Mouse (Mus musculus) adrenal gland, postnatal 10 days (tissue): ENCODE results near the gene Tspan7. TPM values are rescaled to one million over a fixed set of nuclear protein-coding genes. Genes with fewer than 3 reads are reported as not detected.

Experiments used
- DNase-seq: peaks from one replicate; pipeline ENCODE4 v3.0.0; 2021; ENCODE audit warnings: mixed read lengths
- long read RNA-seq, 2 experiments: library from polyadenylated mRNA; stranded (forward); transcript quantifications; one replicate each; pipeline ENCODE4 v2.0.0; 2021
- total RNA-seq, 2 experiments: library from RNA; stranded (reverse); gene quantifications; 2 replicates each; pipeline ENCODE4 v1.2.3; 2021

Gene Tspan7
- total RNA-seq = 100 to 1,000 TPM in 1 of 2 experiments, 10 to 100 TPM in 1; 95.2 to 107 TPM
- long read RNA-seq, experiment 1, transcript Tspan7-201 (8 exons, 1,733 nt) = major isoform, 70 of 109 reads
- long read RNA-seq, experiment 1, partial matches to known transcripts = 37 of 109 reads
- long read RNA-seq, experiment 1, other reads (novel, unspliced or antisense) = 2 of 109 reads
- long read RNA-seq, experiment 2, transcript Tspan7-201 (8 exons, 1,733 nt) = major isoform, 39 of 46 reads
- long read RNA-seq, experiment 2, partial matches to known transcripts = 3 of 46 reads
- long read RNA-seq, experiment 2, other reads (novel, unspliced or antisense) = 4 of 46 reads

DNA sequence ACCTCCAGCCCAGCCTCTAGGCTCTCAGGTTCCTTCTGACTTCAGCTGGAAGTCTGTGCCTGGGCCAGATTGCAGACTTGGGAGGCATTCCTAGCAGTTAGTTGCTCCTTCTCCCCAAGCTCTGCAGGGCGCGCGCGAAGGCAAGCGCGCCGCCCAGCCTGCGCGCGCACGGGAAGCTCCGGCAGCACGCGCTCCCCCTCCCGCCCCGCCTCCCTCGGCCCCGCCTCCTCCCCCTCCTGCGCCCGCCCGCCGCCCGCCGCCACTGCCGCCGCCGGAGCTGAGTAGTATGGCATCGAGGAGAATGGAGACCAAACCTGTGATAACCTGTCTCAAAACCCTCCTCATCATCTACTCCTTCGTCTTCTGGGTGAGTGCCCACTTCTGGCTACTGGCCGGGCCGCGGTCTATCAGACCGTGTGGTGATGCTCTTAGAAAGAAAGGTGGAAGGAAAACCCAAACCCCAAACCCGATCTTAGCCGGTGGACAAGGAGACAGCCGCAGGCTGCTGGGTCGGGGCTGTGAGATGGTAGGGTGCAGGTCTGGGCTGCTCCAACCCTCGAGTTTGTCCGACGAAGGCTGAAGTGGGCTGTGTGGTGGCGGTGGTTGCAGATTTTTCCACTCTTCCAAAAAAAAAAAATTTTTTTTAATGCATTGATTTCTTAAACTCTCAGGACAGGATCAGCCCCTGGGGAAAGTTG lies at the start of gene Tspan7:
Tspan7 (plus strand) TSS at position 287 of the 698 bp plus-strand sequence.
- peak; percentile 72 for DNase-seq

DNA sequence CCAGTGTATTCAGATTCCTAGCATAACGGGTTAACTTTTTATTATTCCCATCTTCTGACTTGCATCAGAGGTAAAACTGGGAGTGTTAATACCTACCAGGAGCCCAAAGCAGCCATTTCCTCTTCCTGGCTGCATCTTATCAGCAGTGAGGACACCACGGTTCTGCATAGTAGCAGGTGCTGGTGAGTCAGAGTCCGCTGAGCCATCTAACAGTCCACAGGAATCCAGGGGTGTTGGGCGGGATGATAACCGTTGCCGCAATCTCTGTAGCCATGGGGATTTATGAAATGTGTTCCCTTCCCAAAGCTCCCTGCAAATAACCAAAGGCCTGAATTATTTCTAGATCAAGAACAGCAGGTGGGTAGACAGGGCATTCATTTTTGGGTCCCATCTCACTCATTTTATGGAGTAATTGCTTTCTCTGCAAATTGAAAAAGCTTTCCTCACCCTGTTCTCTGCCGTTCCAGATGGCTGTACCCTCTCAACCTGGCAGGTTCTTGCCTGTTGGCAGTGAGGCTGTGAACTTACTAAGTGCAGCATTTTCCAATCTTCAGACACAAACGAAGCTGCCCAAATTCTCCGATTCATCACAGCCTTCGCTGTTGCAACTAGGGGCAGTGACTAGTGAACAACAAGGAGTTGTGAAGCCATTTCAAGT lies 35.5 kb upstream of the Tspan7 start:
- DNase-seq = no peak

DNA sequence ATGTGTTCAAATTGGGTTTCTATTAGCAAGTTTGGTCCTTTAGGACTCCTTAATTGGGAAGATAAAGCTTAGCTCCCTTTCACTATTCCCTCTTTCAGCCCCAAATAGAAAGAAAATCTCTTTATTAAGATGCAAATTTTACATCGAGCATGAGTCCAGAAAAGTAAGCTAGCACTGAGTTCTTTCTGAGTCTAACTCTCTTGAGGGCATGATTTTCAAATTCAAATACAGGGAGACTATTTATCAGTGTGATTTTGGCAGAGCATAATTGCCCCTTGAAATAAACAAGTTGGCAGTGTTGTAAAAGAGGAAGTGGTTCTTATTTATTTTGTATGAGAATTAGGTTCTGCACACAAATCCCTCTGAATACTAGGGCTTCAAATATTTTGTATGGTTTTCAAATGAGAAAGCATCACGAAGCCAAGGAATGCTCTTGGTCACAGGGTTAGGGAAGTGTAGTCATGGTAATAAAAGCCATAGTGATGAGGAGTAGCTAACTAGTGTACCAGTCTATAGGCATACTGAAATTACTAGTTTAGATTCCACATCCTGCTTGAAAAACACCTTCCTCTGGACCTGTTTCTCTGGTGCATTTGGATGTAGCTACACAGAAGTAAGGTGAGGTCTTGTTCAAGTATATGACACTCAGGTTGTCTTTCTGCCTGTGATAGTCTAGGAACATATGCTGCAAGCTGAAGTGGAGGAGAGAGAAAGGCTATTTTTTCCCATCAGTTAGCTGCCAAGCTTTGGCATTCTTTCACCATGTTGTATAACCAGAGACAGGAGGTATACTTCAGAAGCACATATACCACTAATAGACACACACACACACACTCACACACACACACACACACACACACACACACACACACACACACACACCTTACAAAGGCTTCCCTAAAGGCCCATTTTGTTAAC lies 34.6 kb upstream of the Tspan7 start:
- DNase-seq = no peak

DNA sequence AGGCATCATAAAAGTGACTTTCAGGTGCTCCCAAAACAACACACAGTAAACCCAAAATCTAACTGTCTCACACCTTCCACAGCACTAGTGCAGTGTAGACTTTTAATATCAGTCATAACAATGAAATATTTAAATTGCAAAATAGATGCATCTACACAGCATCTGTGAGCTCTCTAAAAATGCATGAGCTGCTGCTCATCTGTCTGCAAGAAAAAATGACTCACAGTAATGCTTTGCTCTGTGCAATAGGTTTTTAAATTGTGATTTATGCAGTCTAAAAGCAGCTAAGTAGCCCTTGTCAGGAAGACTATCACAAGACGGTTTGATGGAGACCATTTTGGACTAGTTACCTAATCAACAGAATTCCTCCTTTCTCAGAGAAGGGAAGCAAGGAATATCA lies 31.2 kb upstream of the Tspan7 start:
- no peak for DNase-seq

DNA sequence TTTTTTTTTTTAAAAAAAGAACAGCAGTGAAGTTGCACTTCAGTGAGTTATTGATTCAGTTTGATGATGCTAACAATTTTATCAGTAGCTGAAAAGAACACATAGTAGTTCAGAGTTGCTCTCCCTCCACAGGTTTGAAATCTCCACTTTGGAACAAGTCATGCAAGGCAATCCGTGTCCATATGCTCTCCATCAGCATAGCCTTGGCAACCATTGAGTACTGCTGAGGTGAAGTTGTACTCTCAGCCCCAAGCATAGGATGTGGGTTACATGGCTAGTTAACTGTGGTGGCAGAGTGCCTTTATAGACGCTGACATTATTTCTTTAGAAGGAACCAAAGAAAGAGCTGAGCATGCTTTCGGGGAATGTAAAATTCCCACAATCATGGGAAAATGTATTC lies 27.7 kb upstream of the Tspan7 start:
- no peak for DNase-seq

DNA sequence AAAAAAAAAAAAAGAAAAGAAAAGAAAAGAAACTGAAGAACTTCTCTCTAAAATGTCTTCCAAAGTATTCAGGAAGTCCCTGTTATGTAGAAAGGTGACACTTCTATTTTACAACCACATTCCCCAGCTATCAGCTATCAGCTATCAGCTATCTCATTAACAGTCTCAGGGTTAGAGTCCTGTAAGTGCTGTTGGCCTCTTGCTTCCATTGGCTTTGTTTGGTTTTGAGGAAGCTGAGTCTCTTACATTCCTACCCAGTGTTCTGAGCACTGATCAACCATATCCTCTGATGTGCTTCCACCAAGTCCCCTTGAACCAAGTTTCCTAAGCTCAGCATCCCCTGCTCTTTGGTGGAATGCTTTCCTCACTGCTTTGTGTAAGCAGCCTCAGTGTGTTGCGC lies 7.9 kb upstream of the Tspan7 start:
- DNase-seq = no peak

DNA sequence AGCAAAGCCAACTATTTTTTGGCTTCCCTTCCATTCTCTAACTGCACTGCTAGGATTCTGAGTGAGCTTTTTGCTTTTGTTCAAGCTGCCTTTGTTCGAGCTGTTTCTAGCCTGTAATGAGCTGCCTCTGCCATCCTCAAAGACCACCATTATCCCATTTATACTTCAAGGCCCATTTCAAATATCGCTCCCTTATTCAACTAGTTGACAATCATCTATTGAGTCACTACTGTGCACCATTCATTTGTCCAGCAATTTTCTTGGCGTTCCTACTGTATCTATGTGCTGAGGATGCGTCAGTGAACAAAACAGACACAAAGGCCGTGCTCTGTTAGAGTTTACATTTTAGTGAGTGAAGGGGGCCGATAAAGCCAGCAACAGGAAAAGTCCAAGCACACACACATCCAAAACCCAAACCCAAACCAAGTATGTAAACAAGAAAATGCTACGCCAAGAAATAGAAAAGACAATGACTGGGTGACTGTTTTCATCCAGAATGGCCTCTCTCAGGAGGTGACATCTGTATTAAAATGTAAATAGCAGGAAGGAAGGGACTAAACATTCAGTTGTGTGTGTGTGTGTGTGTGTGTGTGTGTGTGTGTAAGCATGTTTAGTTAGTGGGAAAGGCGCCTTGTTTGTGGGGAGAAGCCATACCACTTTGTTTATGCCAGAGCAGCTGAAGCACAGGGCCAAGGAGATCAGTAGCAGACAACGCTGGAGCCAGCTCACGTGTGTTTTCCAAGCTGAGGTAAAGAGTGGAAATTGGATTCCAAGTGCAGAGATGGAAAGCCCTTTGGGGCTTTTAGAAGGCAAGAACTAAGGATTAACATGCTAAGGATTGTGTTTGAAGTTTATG lies 5.7 kb upstream of the Tspan7 start:
- DNase-seq = no peak

DNA sequence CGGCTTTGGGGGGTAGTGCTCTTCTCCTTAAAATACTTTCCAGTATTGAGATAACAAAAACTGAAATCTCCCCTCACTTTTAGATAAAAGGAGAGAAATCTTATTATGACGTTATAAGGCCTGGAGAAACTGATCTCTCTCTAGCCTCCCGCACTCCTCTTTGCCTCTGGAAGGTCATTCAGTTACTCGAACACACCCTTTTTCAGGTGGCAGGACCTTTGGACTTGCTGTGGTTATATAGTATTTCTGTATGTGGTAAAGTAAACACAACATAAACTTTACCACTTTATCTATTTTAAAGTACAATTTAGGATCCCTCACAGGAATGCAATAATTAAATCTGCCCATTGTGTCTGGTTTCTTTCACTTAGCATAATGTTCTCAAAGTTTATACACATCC lies 5.0 kb upstream of the Tspan7 start:
- DNase-seq = no peak

DNA sequence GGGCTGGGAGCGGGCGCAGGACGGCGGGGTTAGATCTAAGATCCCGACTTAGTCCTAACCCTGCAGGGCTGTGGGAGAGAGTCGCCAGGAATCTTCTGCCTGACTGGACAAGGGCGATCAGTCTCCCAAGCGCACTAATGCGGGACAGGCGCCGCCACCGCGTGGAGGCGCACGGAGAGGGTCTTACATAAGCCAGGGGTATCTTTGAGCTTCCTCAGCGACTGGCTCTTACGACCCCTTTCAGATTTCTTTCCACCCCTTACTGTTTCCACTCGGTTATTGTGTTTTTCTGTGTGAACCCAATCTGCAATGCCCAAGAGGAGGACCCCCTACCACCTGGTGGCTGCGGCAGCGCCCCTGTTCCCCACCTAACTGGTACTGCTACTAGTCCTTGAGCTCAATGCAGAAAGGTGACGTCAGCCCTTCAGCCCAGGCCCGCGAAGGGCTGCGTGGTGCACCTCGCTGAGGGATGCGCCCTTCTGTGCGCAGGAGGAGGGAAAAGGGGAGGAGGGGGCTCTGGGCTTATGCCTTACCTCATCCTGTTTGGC lies 780 bp downstream of the Tspan7 start:
- DNase-seq = peak; percentile 42

DNA sequence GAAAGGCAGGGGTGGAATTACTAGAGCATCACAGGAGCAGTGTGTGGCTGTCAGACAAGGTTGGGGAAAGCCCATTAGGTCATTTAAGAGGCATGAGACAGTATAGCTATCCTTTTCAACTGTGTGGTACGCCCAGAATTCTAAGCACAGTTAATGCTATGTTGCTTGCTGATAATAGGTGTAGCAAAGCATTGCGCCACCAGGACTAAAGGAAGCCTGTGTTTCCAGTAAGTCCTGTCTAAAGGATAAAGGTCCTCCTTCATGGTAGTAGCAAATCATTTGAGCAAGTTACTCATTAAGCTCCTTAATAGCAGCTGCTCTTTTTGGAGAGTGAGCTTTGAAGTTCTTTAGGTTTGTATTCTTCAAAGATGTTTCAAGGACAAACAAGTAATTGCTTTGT lies 13.6 kb downstream of the Tspan7 start:
- no peak for DNase-seq

DNA sequence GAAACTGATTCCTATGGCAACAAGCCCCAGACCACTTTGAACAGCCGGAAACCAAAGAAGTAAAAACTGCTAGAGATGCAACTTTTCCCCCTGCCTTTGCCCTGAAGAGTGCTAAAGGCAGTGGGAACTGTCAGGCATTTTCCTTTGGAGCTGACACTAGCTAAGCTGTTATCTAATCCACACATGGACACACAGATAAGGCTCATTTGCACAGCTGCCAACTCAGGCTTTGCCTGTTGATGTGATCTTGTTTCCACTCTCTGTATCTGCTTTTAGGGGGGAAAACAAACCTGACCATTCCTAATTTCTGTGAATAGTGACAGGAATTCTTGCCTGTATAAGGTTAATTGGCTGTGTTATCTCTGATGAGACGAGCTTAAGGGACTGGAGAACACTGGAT lies 17.7 kb downstream of the Tspan7 start:
- DNase-seq = no peak

DNA sequence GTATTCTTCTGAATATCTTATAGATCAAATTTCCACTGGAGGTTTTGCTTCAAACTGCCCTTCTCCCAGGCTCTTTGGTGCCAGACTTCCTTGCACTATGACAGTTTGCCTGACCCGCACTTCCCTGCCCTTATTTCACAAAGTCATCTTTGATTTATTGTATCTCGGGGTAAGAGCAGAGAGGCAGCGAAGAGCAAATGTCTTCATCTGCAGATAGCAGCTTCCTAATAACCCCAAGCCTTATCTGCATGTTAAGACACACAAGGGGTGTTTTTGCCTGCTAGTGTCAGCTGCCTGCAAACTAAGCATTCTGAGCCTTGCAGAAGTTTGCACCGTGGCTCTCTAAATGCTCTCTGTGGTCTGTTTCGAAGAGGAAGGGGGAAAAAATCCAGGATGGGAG lies 29.5 kb downstream of the Tspan7 start:
- no peak for DNase-seq

DNA sequence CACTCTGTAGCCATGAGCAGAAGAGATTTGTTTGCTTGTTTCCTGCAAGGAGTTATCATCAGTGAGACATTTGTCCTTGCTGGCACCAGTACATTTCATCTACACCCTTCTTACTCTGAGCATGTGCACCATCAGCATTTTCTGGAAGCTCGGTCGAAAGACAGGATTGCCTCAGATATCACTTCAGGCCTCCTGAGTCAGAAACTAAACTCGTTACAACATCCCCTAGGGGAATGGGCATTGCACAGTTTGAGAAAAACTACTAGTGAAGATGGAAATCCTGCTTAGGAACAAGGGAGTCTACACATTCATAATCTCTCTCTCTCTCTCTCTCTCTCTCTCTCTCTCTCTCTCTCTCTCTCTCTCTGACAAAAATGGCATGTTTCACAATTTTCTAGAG lies 30.0 kb downstream of the Tspan7 start:
- DNase-seq = peak; percentile 19

DNA sequence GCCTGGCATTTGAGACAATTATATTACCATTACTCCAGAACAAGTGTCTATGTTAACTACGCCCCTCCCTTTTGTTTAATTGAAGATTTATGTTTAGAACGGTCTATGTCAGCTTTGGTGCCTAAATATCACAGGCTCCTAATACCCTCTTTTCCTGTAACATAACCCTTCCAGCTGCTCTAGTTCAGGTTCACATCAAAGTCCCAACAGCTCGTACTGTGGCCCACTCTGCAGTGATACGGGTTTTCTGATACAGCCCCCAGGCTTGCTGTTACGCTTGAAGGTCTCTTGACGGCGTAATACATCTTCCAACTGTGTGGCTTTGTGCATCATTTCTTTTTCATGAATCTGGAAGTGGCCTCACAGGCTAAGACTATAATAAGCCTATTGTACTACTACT lies 31.5 kb downstream of the Tspan7 start:
- no peak for DNase-seq

DNA sequence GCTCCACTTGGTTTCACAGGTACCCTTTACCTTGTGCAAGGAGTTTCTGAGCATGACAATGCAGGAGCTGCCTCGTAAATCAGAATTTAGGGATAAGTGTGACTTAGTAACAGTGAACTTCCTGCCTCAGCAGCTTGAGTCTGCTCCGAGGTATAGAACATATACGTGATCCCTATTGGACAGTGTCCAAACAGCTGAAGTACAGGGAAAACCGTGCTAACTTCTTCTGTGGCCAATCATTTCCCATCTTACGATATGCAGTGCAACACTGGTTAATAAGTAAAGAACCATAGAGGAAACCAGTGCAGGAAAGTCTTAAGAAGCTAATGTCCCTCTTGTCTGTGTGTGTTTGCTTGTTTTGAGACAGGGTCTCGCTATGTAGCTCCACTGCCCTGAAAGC lies 32.0 kb downstream of the Tspan7 start:
- DNase-seq = no peak

DNA sequence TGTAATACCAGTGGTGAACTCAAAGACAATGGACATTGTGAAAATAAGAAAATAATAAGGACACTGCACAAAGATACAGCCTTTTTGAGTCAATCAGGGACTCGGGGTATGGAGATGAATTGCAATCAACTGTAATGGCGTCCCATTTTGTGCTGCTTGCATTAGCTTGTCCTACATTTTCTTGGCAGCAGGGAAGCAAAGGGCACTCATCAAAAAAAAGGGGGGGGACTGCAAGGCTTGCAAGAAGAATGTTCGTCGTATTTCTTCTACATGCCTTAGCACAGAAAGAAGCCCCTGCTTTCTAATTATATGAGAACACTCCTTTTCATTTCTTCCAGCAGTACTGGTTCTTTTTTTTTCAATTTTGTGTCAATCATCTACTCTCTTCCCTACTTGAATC lies 32.8 kb downstream of the Tspan7 start:
- DNase-seq = no peak

DNA sequence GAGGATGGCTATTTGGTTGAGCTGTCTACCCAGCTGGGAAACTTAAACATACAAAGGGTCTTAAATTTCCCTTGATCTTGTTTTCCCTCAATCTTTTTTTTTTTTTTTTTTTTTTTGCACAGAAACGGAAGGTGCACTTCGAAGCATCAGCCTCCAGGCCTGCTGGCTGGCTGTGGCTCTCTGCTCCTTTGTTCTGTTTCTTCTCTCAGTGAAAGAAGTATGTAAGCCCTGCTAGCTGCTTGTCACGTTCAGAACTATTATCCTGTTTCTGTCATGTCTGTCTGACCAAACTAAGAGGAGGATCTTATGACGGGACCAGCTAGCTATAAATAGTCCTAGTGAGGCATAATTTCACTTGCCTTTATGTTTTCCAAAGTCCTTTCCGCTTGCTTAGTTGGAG lies 33.6 kb downstream of the Tspan7 start:
- DNase-seq = no peak

DNA sequence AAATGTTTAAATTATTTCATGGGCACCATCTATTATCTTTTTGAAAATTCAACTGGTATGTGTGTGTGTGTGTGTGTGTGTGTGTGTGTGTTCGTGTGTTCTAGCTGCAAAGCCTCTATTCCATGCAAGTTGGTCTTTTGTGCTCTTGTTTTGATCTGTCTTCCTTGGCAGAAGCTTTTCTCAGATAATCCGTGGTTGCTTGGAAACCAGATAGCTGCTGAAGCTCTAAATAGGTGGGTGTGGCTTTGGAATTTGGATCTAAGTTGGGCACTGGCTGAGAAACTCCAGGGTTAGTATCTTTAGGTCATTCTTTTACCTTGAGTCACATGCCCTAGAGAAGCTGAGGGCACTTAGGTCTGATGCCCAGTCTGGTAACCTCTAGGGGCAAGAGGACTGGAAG lies 50.5 kb downstream of the Tspan7 start:
- no peak for DNase-seq

DNA sequence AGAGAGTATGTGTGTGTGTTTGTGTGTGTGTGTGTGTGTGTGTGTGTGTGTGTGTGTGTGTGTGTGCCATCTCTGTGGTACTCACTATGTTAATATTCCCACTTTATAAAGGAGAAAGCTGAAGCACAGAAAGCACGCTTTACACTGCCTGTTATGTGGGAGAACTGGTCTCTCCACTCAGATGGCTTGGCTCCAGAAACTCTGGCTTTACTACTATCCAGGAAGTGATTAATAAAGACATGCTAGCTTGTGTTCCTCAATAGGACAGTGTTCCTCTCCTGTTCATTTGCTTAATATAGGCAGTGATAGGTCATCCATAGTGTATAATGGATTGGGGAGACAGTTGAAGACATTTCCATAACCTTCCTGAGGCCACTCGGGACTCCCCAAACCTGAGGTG lies 54.1 kb downstream of the Tspan7 start:
- no peak for DNase-seq

DNA sequence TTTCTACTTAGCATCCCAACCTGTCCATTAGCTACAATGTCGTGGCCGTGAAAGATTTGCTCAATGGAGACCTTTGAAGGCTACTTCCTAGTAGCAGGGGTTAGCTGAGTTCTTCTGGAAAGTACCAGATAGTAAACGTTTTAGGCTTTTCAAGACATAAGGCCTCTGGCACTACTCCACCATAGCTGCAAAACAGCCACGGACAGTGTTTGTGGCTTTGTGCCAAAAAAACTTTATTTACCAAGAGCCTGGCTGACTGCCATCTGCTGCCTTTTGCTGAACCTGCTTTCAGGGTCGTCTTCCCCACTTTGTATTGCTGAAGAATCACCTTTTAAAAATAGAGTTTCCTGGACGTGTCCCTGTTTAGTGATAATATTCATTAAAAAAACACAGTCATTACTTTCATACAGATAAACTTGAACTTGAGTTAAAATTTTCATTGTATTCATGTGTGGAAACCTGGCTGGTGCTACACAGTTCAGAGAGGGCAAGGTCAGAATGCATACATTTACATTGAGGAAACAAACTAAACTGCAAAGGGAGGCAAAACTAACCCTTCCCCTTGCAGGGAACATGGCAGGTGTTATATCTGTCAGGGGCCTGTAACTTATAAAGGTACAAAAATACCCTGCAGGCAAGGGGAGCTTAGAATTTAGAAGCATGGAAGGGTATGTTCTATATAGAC lies 54.7 kb downstream of the Tspan7 start:
- DNase-seq = peak; percentile 18

DNA sequence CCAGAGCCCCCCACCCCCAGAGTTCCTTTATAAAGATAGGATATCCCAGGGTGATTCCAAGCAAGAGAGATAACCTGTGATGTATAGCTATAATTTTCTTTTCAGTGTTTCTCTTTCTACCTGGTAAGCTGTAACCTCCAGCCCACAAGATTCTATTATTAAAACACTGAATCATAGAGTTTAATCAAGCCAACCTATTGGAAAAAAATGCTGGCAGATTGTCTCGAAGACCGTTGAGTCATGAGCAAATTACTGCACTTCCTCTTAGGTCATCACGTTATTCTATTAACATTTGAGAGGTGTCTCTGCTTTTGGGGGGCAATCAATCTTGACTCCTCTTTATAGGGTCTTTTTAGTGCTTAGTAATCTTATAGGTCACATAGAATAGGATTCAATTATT lies 61.9 kb downstream of the Tspan7 start:
- no peak for DNase-seq
